Mouse (Mus musculus) ES-E14 (cell line): ENCODE measurements at regions not wholly inside any gene's neighbourhood (a gene's known extent, or its start where the extent isn't known, plus 50 kb on each side); places are given as distances from the start of the nearest gene placed in this dataset.

Experiments used
- CHD2 ChIP-seq: IDR thresholded peaks from 2 replicates; pipeline ENCODE4 v1.6.1; 2014; ENCODE audit warnings: mild to moderate bottlenecking, low read depth, low read length, inconsistent platforms
- HCFC1 ChIP-seq: IDR thresholded peaks from 2 replicates; pipeline ENCODE4 v1.6.1; 2012; ENCODE audit warnings: low read length, inconsistent platforms, borderline replicate concordance; ENCODE audit not compliant: insufficient read depth

GRCm38 (mm10) chr15:59864746-59865499, 151.5 kb downstream of the 4933412E24Rik start:
- TF ChIP-seq CHD2, result no peak
- no peak for TF ChIP-seq HCFC1
